Mouse (Mus musculus) liver (tissue): Measurements from ENCODE around the gene Smyd3.

Experiments
- DNase-seq: peaks from one replicate; pipeline ENCODE4 v3.0.0-alpha.2; 2020; ENCODE audit warnings: mixed read lengths

The Smyd3 gene

GRCm38 (mm10) chr1:179458987-179459368 is 58.9 kb downstream of the Smyd3 start:
- no peak for DNase-seq

- no peak for DNase-seq
These were observed 59.4 kb downstream of the Smyd3 start for GRCm38 (mm10) chr1:179458236-179458986.

GRCm38 (mm10) chr1:179454600-179454999 is 63.2 kb downstream of the Smyd3 start:
- no peak for DNase-seq

GRCm38 (mm10) chr1:179451211-179451610 is 66.6 kb downstream of the Smyd3 start:
- no peak for DNase-seq

GRCm38 (mm10) chr1:179446845-179447212 is 71.0 kb downstream of the Smyd3 start:
- no peak for DNase-seq

- no peak for DNase-seq
These were observed 71.6 kb downstream of the Smyd3 start for GRCm38 (mm10) chr1:179446127-179446844.

- no peak for DNase-seq
These were observed 74.0 kb downstream of the Smyd3 start for GRCm38 (mm10) chr1:179443835-179444234.

- DNase-seq = no peak
These were observed 74.4 kb downstream of the Smyd3 start for GRCm38 (mm10) chr1:179443423-179443822.

GRCm38 (mm10) chr1:179436596-179436995 is 81.2 kb downstream of the Smyd3 start:
- no peak for DNase-seq

- DNase-seq = no peak
These were observed 83.2 kb downstream of the Smyd3 start for GRCm38 (mm10) chr1:179434443-179435260.

GRCm38 (mm10) chr1:179433828-179434227 is 84.0 kb downstream of the Smyd3 start:
- DNase-seq = no peak

- no peak for DNase-seq
These were observed 84.5 kb downstream of the Smyd3 start for GRCm38 (mm10) chr1:179433355-179433754.

GRCm38 (mm10) chr1:179430077-179430476 is 87.8 kb downstream of the Smyd3 start:
- DNase-seq = no peak

GRCm38 (mm10) chr1:179424879-179425472 is 92.9 kb downstream of the Smyd3 start:
- no peak for DNase-seq

- no peak for DNase-seq
These were observed 98.8 kb downstream of the Smyd3 start for GRCm38 (mm10) chr1:179419091-179419490.

- no peak for DNase-seq
These were observed 109.8 kb downstream of the Smyd3 start for GRCm38 (mm10) chr1:179408086-179408485.

GRCm38 (mm10) chr1:179400835-179401234 is 117.0 kb downstream of the Smyd3 start:
- DNase-seq = no peak

GRCm38 (mm10) chr1:179398639-179399038 is 119.2 kb downstream of the Smyd3 start:
- DNase-seq = no peak

GRCm38 (mm10) chr1:179386237-179386975 is 131.4 kb downstream of the Smyd3 start:
- DNase-seq = peak; percentile 12

GRCm38 (mm10) chr1:179385691-179386090 is 132.2 kb downstream of the Smyd3 start:
- no peak for DNase-seq

- no peak for DNase-seq
These were observed 133.5 kb downstream of the Smyd3 start for GRCm38 (mm10) chr1:179384296-179384695.

- no peak for DNase-seq
These were observed 139.7 kb downstream of the Smyd3 start for GRCm38 (mm10) chr1:179378102-179378501.
